Mouse (Mus musculus) ovary, postnatal 14 days (tissue): ENCODE results near the gene Zscan21.

Experiments
- DNase-seq: peaks from one replicate; pipeline ENCODE4 v3.0.0; 2022; ENCODE audit warnings: low spot score

The Zscan21 gene

DNA sequence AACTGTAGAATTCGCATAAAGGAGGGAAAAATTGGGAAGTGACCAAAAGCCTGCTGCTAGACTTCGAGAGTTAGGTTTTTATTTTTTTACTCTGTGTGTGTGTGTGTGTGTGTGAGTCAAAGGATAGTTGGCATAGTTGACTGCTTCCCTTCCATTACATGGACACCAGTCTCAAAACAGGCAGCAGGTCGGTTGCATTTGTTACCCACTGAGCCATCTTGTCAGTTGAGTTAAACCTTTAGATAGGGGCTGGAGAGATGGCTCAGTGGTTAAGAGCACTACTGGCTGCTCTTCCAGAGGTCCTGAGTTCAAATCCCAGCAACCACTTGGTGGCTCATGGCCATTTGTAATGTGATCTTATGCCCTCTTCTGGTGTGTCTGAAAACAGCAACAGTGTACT is 1.3 kb downstream of the Zscan21 start:
- no peak for DNase-seq

DNA sequence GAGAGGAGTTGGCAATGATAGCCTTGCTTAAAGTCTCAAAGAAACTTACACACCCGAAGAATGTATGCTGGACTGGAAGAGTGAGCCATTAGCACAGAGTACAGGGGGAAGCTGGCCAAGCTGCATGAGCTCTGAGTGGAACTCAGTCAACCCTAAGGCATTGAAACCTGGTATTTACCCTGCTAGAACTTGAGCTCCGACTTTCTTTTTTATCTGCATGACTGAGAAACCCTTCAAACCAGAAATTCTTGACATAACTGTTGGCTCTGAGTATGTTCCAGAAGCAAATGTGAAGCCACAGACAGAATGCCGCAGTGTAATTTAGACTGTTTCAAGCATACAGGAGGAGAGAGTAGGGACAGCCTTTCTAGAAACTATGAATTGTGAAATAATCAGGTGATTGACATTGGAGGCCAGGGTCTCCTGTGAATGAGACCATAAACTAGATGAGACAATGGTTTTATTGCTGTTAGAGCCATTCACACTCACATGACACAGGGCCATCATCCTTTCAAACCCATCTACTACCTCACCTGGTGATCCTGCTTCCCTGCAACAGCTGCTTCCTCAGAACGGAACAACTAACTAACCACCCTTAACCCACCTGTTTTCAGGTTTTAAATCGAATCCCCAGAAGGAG is 15.8 kb downstream of the Zscan21 start:
- DNase-seq: no peak

DNA sequence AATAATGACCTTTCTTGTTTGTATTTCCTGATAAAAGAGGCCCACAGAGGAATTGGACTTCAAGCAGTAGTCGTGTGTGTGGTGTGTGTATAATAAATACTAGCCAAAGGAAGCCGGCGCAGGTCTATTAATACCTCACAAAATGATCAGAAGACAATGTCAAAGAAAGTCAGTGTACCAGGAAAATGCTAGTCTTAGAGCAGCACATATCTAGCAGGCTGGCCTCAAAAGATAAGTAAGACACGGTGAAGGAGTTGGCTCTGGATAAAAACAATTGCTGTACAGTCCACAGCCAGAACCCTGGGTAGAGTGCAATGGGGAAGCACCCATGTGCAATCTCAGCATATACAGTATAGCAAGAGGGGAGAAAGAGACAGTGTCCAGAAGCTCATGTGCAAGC is 20.6 kb downstream of the Zscan21 start:
- DNase-seq: no peak

DNA sequence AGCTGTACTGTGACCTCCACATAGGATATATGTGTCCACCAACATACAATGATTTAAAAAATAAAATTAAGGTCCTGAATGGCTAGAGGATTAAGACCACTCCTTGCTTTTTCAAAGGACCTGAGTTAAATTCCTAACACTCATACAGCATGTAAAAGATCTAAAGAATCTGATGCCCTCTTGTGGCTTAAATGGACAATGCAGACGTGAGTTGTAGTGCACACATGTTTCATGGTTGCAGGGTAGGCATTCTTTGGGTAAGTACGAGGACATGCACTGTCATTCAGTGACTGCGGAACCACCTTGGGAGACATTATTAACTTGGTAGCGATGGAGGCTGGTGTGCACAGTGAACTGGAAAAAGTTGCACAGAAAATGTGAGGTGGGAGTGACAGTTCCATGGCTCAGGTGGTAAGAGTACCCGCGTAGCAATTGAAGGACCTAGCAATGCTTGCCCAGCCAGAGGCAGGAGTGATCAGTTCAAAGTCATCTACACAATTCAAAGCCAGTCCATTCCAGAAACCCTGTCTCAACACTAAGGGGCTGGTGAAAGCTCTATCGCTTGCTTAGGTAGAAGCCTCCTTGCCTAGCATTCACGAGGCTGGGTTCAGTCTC is 21.3 kb downstream of the Zscan21 start:
- DNase-seq: peak; percentile 41

DNA sequence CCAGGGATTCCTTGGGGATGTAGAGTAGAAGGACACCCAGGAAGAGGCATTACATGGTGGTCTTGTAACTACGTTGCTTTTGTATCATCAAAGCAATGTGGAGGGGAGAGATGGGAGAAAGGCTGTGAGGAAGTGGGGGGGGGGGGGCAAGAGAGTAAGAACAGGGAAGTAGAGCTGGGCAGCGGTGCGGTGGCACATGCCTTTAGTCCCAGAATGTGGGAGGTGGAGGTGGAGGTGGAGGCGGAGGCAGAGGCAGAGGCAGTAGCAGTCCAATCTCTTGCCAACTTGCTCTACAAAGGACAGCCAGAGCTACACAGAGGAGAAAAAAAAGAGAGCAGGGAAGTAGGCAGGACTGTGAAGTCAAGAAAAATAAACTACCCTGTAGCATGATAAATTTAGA is 21.9 kb downstream of the Zscan21 start:
- no peak for DNase-seq

DNA sequence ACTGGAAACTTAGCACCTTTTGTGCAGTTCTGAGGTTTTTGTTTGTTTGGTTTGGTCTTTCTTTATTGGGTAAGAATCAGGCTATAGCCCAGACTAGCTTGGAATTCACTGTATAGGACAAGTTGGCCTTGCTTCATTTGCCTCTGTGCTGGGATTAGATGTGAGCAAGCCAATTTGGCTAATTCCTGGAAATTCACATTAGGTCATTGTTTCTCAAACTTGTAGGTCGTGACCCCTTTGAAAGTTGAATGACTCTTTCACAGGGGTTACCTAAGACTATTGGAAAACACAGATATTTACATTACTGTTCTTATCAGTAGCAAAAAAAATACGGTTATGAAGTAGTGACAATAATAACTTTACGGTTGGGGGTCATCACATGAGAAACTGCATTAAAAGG is 37.7 kb downstream of the Zscan21 start:
- DNase-seq: no peak

DNA sequence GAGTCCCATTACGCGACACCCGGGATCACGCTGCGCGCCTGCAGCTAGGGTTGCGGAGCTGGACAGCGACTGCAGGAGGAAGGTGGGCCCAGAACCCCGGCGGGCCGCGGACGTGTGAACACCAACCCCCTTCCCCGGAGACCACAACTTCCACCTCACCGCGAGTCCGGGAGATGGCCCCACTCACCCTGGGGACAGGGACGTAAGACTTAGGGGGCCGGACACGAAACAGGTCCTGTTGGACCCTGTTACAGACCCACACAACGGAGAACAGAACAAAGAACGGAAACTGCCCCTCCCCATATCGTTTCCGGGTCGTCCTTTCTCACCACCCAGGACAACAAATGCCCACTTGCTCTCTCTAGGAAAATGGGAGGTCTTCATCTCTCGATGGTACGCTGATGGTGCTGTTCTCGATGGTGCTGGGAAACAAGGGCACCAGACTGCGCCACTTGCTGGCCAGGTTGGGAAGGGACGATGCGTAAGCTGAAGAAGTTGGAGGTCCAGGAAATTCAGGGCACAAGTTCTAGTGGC is 38.8 kb downstream of the Zscan21 start, which contains the start of gene Zfp113:
Gene Zfp113, minus strand, starts transcription at position 302 of the 534 bp plus-strand sequence.
- DNase-seq: peak; percentile 80

DNA sequence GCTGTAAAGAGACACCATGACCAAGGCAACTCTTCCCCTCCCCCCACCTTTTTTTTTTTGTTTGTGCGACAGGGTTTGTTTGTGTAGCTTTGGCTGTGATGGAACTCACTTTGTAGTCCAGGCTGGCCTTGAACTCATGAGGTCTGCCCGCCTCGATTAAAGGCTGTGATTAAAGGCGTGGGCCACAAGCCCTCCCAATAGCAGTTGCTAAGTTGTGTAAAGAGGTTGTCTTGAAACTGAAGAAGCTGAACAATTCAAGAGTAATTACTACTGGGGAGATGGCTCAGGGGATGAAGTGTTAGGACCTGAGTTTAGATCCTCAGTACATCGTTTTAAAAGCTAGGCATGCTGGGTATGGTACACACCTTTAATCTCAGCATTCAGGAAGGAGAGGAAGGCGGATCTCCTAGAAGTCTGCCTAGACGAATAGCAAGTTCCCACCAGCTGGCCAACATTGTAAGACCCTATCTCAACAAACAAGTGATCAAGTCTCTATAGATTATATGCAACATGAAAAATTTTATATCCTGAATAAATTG is 43.6 kb downstream of the Zscan21 start:
- DNase-seq: no peak

DNA sequence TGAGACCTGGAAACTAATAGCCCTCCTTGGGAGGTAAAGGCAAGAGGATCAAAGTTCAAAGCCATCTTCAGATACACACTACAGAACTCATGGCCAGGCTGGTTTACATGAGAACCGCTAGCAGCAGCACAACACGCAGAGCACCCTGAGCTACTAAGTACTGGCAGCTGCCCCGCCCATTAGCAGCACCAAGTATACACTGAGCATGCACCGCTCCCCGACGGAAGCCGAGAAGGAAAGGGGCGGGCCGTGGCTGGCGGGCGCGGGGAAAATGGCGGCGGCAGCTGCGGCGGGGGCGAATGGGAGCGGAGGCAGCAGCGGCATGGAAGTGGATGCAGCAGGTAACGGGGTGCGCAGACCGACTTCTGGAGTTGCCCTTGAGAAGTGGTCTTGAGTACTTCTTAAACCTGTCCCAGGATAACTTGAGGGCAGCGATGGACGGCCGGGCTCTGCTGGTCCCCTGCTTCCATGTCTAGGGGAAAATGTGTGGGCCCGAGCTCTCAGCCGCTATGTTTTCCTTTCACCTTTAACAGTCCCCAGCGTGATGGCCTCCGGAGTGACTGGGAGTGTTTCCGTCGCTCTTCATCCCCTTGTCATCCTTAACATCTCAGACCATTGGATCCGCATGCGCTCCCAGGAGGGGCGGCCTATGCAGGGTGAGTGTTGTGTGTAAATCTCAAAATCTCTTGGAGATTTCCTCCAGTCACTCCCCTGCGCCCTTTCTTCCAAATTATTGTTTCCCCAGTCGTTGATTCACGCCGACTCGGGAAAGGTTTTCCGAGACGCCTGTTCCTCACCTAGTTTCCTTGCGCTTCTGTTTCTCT is 44.4 kb downstream of the Zscan21 start, which contains the start of gene Cops6:
Gene Cops6, plus strand, starts transcription at position 230 of the 824 bp plus-strand sequence.
- peak; percentile 91 for DNase-seq

DNA sequence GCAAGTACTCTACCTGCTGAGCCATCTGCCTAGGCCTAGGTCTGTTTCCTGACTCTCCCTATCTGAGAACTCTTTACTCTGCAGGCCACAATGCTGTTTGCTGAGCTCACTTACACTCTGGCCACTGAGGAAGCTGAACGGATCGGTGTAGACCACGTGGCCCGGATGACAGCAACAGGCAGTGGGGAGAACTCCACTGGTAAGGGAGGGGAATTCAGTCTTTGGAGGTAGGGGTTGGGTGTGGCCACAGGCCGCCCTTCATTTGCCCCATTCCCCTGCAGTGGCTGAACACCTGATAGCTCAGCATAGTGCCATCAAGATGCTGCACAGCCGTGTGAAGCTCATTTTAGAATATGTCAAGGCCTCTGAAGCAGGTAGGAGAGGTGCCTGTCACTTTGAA is 46.3 kb downstream of the Zscan21 start:
- DNase-seq: no peak

DNA sequence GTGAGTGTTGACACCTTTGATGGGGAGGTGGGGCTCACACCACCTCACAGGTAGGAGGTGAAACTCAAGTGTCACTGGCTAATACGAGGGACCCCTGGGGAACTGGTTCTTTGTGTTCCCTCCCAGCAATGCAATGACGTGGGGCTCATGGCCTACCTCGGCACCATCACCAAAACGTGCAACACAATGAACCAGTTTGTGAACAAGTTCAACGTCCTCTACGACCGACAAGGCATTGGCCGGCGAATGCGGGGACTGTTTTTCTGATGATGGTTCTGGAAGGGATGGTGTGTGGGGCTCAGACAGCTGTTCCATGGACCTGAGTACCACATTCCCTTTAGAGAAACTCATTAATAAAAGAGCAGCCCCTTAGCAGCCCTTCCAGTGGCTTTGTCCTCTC is 46.9 kb downstream of the Zscan21 start:
- DNase-seq: no peak

DNA sequence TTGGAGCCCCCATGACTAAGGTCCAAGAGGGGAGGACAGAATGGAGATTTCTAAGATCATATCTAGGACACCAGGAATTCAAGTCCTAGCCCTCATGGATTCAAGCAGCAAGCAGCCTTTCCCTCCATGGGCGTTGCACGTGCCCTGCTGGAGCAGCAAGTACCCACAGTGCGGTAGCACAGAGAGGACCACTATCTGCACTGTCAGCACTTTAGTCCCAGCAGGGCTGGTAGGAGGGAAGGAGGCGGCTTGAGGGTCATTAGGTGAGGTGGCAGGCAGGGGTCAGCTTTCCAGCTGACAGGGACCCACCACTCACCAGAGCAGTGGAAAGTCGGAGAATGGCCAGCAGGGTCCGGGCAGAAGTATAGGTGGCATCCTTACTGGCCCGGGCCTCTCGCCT is 48.9 kb downstream of the Zscan21 start:
- no peak for DNase-seq

DNA sequence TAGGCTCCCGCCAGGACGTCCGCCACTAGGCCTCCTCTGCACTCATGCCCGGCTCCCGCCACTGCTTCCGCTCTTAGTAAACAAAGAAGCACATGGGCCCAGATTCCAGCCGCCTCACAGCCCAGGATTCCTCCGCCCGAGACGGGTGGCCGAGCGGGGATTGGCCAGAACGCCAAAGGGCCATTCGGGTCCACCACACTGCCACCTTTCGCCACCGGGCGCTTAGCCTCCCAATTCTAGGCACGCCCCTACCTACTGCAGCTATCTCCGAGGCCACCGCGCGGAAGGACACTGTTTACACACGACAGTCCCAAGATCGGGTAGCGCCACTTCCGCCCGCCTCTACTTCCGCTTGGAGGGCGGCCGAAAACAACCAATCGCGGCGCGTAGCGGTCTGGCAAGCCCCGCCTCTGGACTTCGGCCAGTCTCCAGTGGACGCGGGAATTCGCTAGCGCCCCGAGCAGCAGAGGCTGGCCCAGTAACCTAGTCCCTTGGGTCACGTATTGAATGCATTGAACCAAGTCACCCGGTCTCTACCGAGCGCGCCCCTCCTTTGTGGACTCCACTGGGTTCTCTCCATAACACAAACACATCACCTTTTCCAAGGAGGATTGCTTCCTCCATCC is 54.3 kb downstream of the Zscan21 start:
- DNase-seq: peak; percentile 95

DNA sequence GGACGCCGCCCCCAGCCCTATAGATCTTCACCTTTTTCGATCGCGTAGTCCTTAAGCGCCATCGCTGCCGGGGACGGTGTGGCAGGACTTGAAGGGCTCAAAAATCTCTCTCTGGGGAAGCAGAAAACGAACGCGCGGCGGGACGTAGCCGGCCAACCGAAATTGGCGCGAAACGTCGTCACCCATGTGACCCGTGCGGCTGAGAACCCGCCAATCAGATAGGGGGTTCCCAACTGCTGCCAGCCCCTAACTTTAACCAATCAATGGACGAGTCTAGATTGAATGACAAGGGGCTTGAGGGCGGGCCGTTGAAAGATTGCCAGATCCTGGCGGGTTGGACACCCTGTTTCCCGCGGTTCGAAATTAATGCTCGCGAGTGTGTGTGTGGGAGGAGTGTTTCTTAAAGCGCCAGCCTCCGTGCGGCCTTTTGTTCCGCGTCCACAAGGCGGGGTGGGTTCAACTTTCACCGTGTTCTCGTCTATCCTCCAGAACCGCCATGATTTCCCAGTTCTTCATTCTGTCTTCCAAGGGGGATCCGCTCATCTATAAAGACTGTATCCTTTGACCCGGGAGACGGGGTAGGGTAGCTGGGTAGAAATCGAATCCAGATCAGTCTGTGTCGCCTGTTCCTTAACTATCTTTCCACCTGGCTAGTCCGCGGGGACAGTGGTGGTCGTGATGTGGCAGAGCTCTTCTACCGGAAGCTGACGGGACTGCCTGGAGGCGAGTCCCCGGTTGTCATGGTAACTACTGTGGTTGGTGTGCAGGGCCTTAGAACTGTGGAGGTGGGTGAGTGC is 55.2 kb downstream of the Zscan21 start, which contains the start of the genes Ap4m1 and Mcm7:
Gene Ap4m1, plus strand, starts transcription at position 308 of the 797 bp plus-strand sequence.
Gene Mcm7, minus strand, starts transcription at position 728 of the 797 bp plus-strand sequence.
- DNase-seq: peak; percentile 98

DNA sequence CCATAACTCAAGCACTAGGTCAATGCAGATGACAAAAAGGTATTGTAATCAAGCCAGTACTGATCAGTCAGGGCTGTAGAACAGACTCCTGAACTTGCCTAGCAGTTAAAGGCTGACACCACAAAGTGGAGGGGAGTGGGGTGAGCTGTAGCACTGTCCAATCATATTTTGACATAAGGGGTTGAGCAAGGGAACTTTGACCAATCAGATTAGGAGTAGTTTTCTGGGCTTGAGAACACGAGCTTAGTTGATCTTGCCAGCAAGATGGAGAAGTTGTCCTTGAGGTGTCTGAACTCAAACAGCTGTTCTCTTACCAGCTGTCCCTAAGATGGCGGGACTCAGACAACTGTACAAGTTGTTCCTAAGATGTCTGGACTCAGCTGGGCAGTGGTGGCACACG is 56.5 kb downstream of the Zscan21 start:
- DNase-seq: no peak
